Mouse (Mus musculus): Measurements from ENCODE around the gene 4921536K21Rik.

4921536K21Rik gene

GRCm38 (mm10) chr11:3894406-3895281 is at the start of gene 4921536K21Rik, which contains the start of gene Dusp18:
Gene 4921536K21Rik, minus strand, starts transcription at chr11:3895098.
Gene Dusp18, plus strand, starts transcription at chr11:3895240.
- peak; percentile 98 for DNase-seq (ENCODE audit: extremely low spot score)

GRCm38 (mm10) chr11:3941371-3941770 is 46.5 kb upstream of the 4921536K21Rik start:
- no peak for DNase-seq (ENCODE audit: extremely low spot score)

GRCm38 (mm10) chr11:3937321-3937874 is 42.5 kb upstream of the 4921536K21Rik start:
- no peak for DNase-seq (ENCODE audit: extremely low spot score)

GRCm38 (mm10) chr11:3936318-3936717 is 41.4 kb upstream of the 4921536K21Rik start:
- DNase-seq (ENCODE audit: extremely low spot score), result no peak

- no peak for DNase-seq (ENCODE audit: extremely low spot score)
Observed at GRCm38 (mm10) chr11:3935135-3935534, 40.2 kb upstream of the 4921536K21Rik start.

GRCm38 (mm10) chr11:3933756-3934285 is 38.9 kb upstream of the 4921536K21Rik start:
- no peak for DNase-seq (ENCODE audit: extremely low spot score)

GRCm38 (mm10) chr11:3931511-3932211 is 36.8 kb upstream of the 4921536K21Rik start, which contains the start of gene Tcn2:
Gene Tcn2, minus strand, starts transcription at chr11:3932159.
- DNase-seq (ENCODE audit: extremely low spot score), result peak; percentile 81

- no peak for DNase-seq (ENCODE audit: extremely low spot score)
Observed at GRCm38 (mm10) chr11:3930931-3931330, 36.0 kb upstream of the 4921536K21Rik start.

GRCm38 (mm10) chr11:3930019-3930418 is 35.1 kb upstream of the 4921536K21Rik start:
- no peak for DNase-seq (ENCODE audit: extremely low spot score)

GRCm38 (mm10) chr11:3925916-3926315 is 31.0 kb upstream of the 4921536K21Rik start:
- no peak for DNase-seq (ENCODE audit: extremely low spot score)

- DNase-seq (ENCODE audit: extremely low spot score), result no peak
Observed at GRCm38 (mm10) chr11:3922731-3923130, 27.8 kb upstream of the 4921536K21Rik start.

- DNase-seq (ENCODE audit: extremely low spot score), result no peak
Observed at GRCm38 (mm10) chr11:3922115-3922514, 27.2 kb upstream of the 4921536K21Rik start.

GRCm38 (mm10) chr11:3921281-3921850 is 26.5 kb upstream of the 4921536K21Rik start:
- peak; percentile 21 for DNase-seq (ENCODE audit: extremely low spot score)

- no peak for DNase-seq (ENCODE audit: extremely low spot score)
Observed at GRCm38 (mm10) chr11:3920476-3920875, 25.6 kb upstream of the 4921536K21Rik start.

- no peak for DNase-seq (ENCODE audit: extremely low spot score)
Observed at GRCm38 (mm10) chr11:3918738-3919137, 23.8 kb upstream of the 4921536K21Rik start.

- DNase-seq (ENCODE audit: extremely low spot score), result peak; percentile 86
Observed at GRCm38 (mm10) chr11:3914109-3914840, 19.4 kb upstream of the 4921536K21Rik start, which contains the start of gene Slc35e4. Gene Slc35e4, minus strand, starts transcription at chr11:3914664.

- DNase-seq (ENCODE audit: extremely low spot score), result peak; percentile 88
Observed at GRCm38 (mm10) chr11:3913316-3914108, 18.6 kb upstream of the 4921536K21Rik start.

- DNase-seq (ENCODE audit: extremely low spot score), result peak; percentile 35
Observed at GRCm38 (mm10) chr11:3912875-3913271, 18.0 kb upstream of the 4921536K21Rik start.

- peak; percentile 13 for DNase-seq (ENCODE audit: extremely low spot score)
Observed at GRCm38 (mm10) chr11:3912100-3912874, 17.4 kb upstream of the 4921536K21Rik start.

All from embryo, embryonic 9.5 days (tissue).